ENCODE assay signal across 13 mouse cellular contexts in genomic region chr15:78878792-78879516, GRCm38 (mm10). TPM values are rescaled to one million over a fixed set of nuclear protein-coding genes. Genes with fewer than 3 reads are reported as not detected.
DNase-seq lines count a peak whose midpoint lies in the region; ATAC-seq and TF ChIP-seq lines count a peak whose summit lies in the region.
"Not testable (repeated sequence)": the region's sequence is repeated elsewhere in the genome, so short reads cannot be mapped to it uniquely, and the experiment has no call there.
"Had no signal": no experiment of that assay in that cellular context is flagged by ENCODE, and none has a peak within 500 bp of the region (broad histone marks: within the 10 kb centered on the region; RNA-seq: fewer than 3 reads in every experiment).

No protein-coding gene starts in this region.

- not testable (repeated sequence) for TF ChIP-seq POLR2A in lung, adult 2 months (IDR thresholded peaks at IDR 0.05; ENCODE audit: borderline replicate concordance, extremely low read depth, low read depth, low read length)

- not testable (repeated sequence) for TF ChIP-seq CTCF in lung, adult 2 months (IDR thresholded peaks at IDR 0.05; ENCODE audit: insufficient read depth, low read length)

- H3K27ac ChIP-seq in embryonic facial prominence, embryonic 10.5 days (replicated peaks): 0 out of 2 replicates have a peak overlapping the region, but pooled peaks have one; percentile 61
- not testable (repeated sequence) for H3K27ac ChIP-seq in hindbrain, embryonic 13.5 days; limb, embryonic 12.5 days; neural tube, embryonic 15.5 days (replicated peaks)

- H3K9ac ChIP-seq in hindbrain, embryonic 13.5 days: peak overlapping the region; percentile 91
- not testable (repeated sequence) for H3K9ac ChIP-seq in limb, embryonic 12.5 days (replicated peaks); neural tube, embryonic 15.5 days (replicated peaks)

- H3K4me3 ChIP-seq in embryonic facial prominence, embryonic 10.5 days: peak overlapping the region; percentile 84; the same call in 1 of the 2 replicates
- H3K4me3 ChIP-seq in hindbrain, embryonic 13.5 days; limb, embryonic 12.5 days (replicated peaks); lung, adult 2 months (replicated peaks; ENCODE audit: extremely low read depth, low read depth, low read length); neural tube, embryonic 15.5 days (replicated peaks): not testable (repeated sequence)

- peaks cover 43% of the 10 kb centered on the region for H3K4me1 ChIP-seq in embryonic facial prominence, embryonic 10.5 days
- peaks cover 35% of the 10 kb centered on the region for H3K4me1 ChIP-seq in hindbrain, embryonic 13.5 days (replicated peaks)
- peaks cover 23% of the 10 kb centered on the region for H3K4me1 ChIP-seq in limb, embryonic 12.5 days (replicated peaks)
- not testable (repeated sequence) for H3K4me1 ChIP-seq in lung, adult 2 months (ENCODE audit: control insufficient read depth, insufficient read depth, low read length)
- H3K4me1 ChIP-seq in neural tube, embryonic 15.5 days: peaks cover 42% of the 10 kb centered on the region

- DNase-seq in CD4-positive helper T cell, adult 2 months (ENCODE audit: low read depth, low spot score): peak; percentile 50
- not testable (repeated sequence) for DNase-seq in embryonic facial prominence, embryonic 10.5 days (ENCODE audit: low spot score)
- DNase-seq in lung, adult 2 months: peak; percentile 44

- 45% methylated on average over 7 of the region's 7 CpGs for WGBS in embryonic facial prominence, embryonic 10.5 days
- WGBS in hindbrain, embryonic 13.5 days: 71% methylated on average over 7 of the region's 7 CpGs
- 39% methylated on average over 7 of the region's 7 CpGs for WGBS in limb, embryonic 12.5 days
- 7% methylated on average over 7 of the region's 7 CpGs for WGBS in lung, adult 2 months
- 70% methylated on average over 7 of the region's 7 CpGs for whole genome bisulfite sequencing in neural tube, embryonic 15.5 days

- ATAC-seq in granulocyte monocyte progenitor cell, adult 5-6 weeks (replicated peaks; ENCODE audit: poor library complexity, severe bottlenecking): peak; percentile 70
- ATAC-seq in hindbrain, embryonic 13.5 days (ENCODE audit: low FRiP score); limb, embryonic 12.5 days (ENCODE audit: insufficient number of reproducible peaks, insufficient read depth, low FRiP score, low TSS enrichment, low read depth); neural tube, embryonic 15.5 days (ENCODE audit: low FRiP score): not testable (repeated sequence)
- peak; percentile 53 for ATAC-seq in megakaryocyte progenitor cell, adult 5-6 weeks (replicated peaks; ENCODE audit: poor library complexity)

- H3K4me2 ChIP-seq in hindbrain, embryonic 13.5 days: peak overlapping the region; percentile 94
- H3K4me2 ChIP-seq in limb, embryonic 12.5 days: peak overlapping the region; percentile 13; the same call in 1 of the 2 replicates
- H3K4me2 ChIP-seq in neural tube, embryonic 15.5 days: peak overlapping the region; percentile 90; the same call in 1 of the 2 replicates

- peaks cover 46% of the 10 kb centered on the region for H3K36me3 ChIP-seq in embryonic facial prominence, embryonic 10.5 days (replicated peaks)
- peaks cover 44% of the 10 kb centered on the region for H3K36me3 ChIP-seq in hindbrain, embryonic 13.5 days
- peaks cover 40% of the 10 kb centered on the region for H3K36me3 ChIP-seq in limb, embryonic 12.5 days
- H3K36me3 ChIP-seq in neural tube, embryonic 15.5 days: peaks cover 33% of the 10 kb centered on the region

- H3K9me3 ChIP-seq in embryonic facial prominence, embryonic 10.5 days; hindbrain, embryonic 13.5 days; limb, embryonic 12.5 days; neural tube, embryonic 15.5 days (replicated peaks): not testable (repeated sequence)

- not testable (repeated sequence) for H3K27me3 ChIP-seq in embryonic facial prominence, embryonic 10.5 days (replicated peaks; ENCODE audit: low read depth, poor library complexity, severe bottlenecking); hindbrain, embryonic 13.5 days; limb, embryonic 12.5 days; neural tube, embryonic 15.5 days (replicated peaks)

RNA-seq across cellular contexts. Expression of gene Gga1, which starts 2.0 kb away (rescaled TPM):
- polyA plus RNA-seq in embryonic facial prominence, embryonic 10.5 days (2016; fragmentation: Nextera tagmentation; extraction: Ambion mirVana): 52.0 and 53.5 TPM in 2 replicates
- total RNA-seq in granulocyte monocyte progenitor cell, adult 5-6 weeks (2014; fragmentation: Nextera tagmentation): 46.3 and 48.6 TPM in 2 replicates
- 13.9 and 17.6 TPM in 2 replicates for total RNA-seq in granulocyte monocyte progenitor cell, adult 5-6 weeks (2017)
- polyA plus RNA-seq in hindbrain, embryonic 13.5 days (2015; fragmentation: Nextera tagmentation; extraction: Ambion mirVana): 49.9 and 50.6 TPM in 2 replicates
- polyA plus RNA-seq in limb, embryonic 12.5 days (2016; fragmentation: Nextera tagmentation; extraction: Ambion mirVana): 45.9 and 47.4 TPM in 2 replicates
- polyA plus RNA-seq in lung, adult 2 months (2012; rRNA removed): 113 and 121 TPM in 2 replicates
- total RNA-seq in megakaryocyte progenitor cell, adult 5-6 weeks (2015): 27.8 and 28.9 TPM in 2 replicates
- total RNA-seq in megakaryocyte progenitor cell, adult 5-6 weeks (2017): 15.4 and 20.1 TPM in 2 replicates
- polyA plus RNA-seq in neural tube, embryonic 15.5 days (2015; fragmentation: Nextera tagmentation; extraction: Ambion mirVana): 42.6 and 44.1 TPM in 2 replicates

RNA-seq across cellular contexts. Expression of gene Gm49510, which starts 20.5 kb away (rescaled TPM):
- polyA plus RNA-seq in embryonic facial prominence, embryonic 10.5 days (2016; fragmentation: Nextera tagmentation; extraction: Ambion mirVana): 0.34 and 0.74 TPM in 2 replicates
- not detected in 2 replicates for total RNA-seq in granulocyte monocyte progenitor cell, adult 5-6 weeks (2014; fragmentation: Nextera tagmentation)
- total RNA-seq in granulocyte monocyte progenitor cell, adult 5-6 weeks (2017): 1.1 TPM in 1 of 2 replicates, not detected in the other
- not detected in 2 replicates for polyA plus RNA-seq in hindbrain, embryonic 13.5 days (2015; fragmentation: Nextera tagmentation; extraction: Ambion mirVana)
- 0.16 and 0.41 TPM in 2 replicates for polyA plus RNA-seq in limb, embryonic 12.5 days (2016; fragmentation: Nextera tagmentation; extraction: Ambion mirVana)
- 0.04 TPM in 1 of 2 replicates, not detected in the other for polyA plus RNA-seq in lung, adult 2 months (2012; rRNA removed)
- not detected in 2 replicates for total RNA-seq in megakaryocyte progenitor cell, adult 5-6 weeks (2015)
- total RNA-seq in megakaryocyte progenitor cell, adult 5-6 weeks (2017): 1.2 and 2.6 TPM in 2 replicates
- not detected in 2 replicates for polyA plus RNA-seq in neural tube, embryonic 15.5 days (2015; fragmentation: Nextera tagmentation; extraction: Ambion mirVana)
- total RNA-seq: gastrocnemius, postnatal 36 days had no signal
- polyA plus RNA-seq: forebrain, embryonic 15.5 days had no signal

RNA-seq across cellular contexts. Expression of gene Sh3bp1, which starts 20.6 kb away (rescaled TPM):
- 35.6 and 36.1 TPM in 2 replicates for polyA plus RNA-seq in embryonic facial prominence, embryonic 10.5 days (2016; fragmentation: Nextera tagmentation; extraction: Ambion mirVana)
- total RNA-seq in granulocyte monocyte progenitor cell, adult 5-6 weeks (2014; fragmentation: Nextera tagmentation): 58.0 and 70.8 TPM in 2 replicates
- 19.3 and 29.4 TPM in 2 replicates for total RNA-seq in granulocyte monocyte progenitor cell, adult 5-6 weeks (2017)
- 3.8 and 4.5 TPM in 2 replicates for polyA plus RNA-seq in hindbrain, embryonic 13.5 days (2015; fragmentation: Nextera tagmentation; extraction: Ambion mirVana)
- 37.0 and 40.3 TPM in 2 replicates for polyA plus RNA-seq in limb, embryonic 12.5 days (2016; fragmentation: Nextera tagmentation; extraction: Ambion mirVana)
- 77.8 and 92.6 TPM in 2 replicates for polyA plus RNA-seq in lung, adult 2 months (2012; rRNA removed)
- total RNA-seq in megakaryocyte progenitor cell, adult 5-6 weeks (2015): 42.5 and 55.8 TPM in 2 replicates
- 18.9 and 22.9 TPM in 2 replicates for total RNA-seq in megakaryocyte progenitor cell, adult 5-6 weeks (2017)
- 3.7 and 16.9 TPM in 2 replicates for polyA plus RNA-seq in neural tube, embryonic 15.5 days (2015; fragmentation: Nextera tagmentation; extraction: Ambion mirVana)

RNA-seq across cellular contexts. Expression of gene Lgals2, which starts 23.6 kb away (rescaled TPM):
- not detected in 2 replicates for polyA plus RNA-seq in embryonic facial prominence, embryonic 10.5 days (2016; fragmentation: Nextera tagmentation; extraction: Ambion mirVana)
- total RNA-seq in granulocyte monocyte progenitor cell, adult 5-6 weeks (2014; fragmentation: Nextera tagmentation): not detected in 2 replicates
- total RNA-seq in granulocyte monocyte progenitor cell, adult 5-6 weeks (2017): not detected in 2 replicates
- polyA plus RNA-seq in hindbrain, embryonic 13.5 days (2015; fragmentation: Nextera tagmentation; extraction: Ambion mirVana): not detected in 2 replicates
- polyA plus RNA-seq in limb, embryonic 12.5 days (2016; fragmentation: Nextera tagmentation; extraction: Ambion mirVana): not detected in 2 replicates
- 6.0 and 7.2 TPM in 2 replicates for polyA plus RNA-seq in lung, adult 2 months (2012; rRNA removed)
- total RNA-seq in megakaryocyte progenitor cell, adult 5-6 weeks (2015): not detected in 2 replicates
- total RNA-seq in megakaryocyte progenitor cell, adult 5-6 weeks (2017): not detected in 2 replicates
- 26.1 TPM in 1 of 2 replicates, not detected in the other for polyA plus RNA-seq in neural tube, embryonic 15.5 days (2015; fragmentation: Nextera tagmentation; extraction: Ambion mirVana)
- total RNA-seq: adrenal gland, adult 8-10 months; gastrocnemius, postnatal 36 days; left cerebral cortex, adult 18-20 months had no signal
- polyA plus RNA-seq: forebrain, embryonic 15.5 days; hindbrain, embryonic 14.5 days had no signal

RNA-seq across cellular contexts. Expression of gene Pdxp, which starts 34.8 kb away (rescaled TPM):
- polyA plus RNA-seq in embryonic facial prominence, embryonic 10.5 days (2016; fragmentation: Nextera tagmentation; extraction: Ambion mirVana): 32.6 and 36.5 TPM in 2 replicates
- 10.6 and 19.8 TPM in 2 replicates for total RNA-seq in granulocyte monocyte progenitor cell, adult 5-6 weeks (2014; fragmentation: Nextera tagmentation)
- 4.0 and 6.4 TPM in 2 replicates for total RNA-seq in granulocyte monocyte progenitor cell, adult 5-6 weeks (2017)
- polyA plus RNA-seq in hindbrain, embryonic 13.5 days (2015; fragmentation: Nextera tagmentation; extraction: Ambion mirVana): 62.7 and 64.3 TPM in 2 replicates
- 36.5 and 36.8 TPM in 2 replicates for polyA plus RNA-seq in limb, embryonic 12.5 days (2016; fragmentation: Nextera tagmentation; extraction: Ambion mirVana)
- 3.5 and 4.2 TPM in 2 replicates for polyA plus RNA-seq in lung, adult 2 months (2012; rRNA removed)
- total RNA-seq in megakaryocyte progenitor cell, adult 5-6 weeks (2015): 9.5 and 12.8 TPM in 2 replicates
- total RNA-seq in megakaryocyte progenitor cell, adult 5-6 weeks (2017): 5.0 and 8.8 TPM in 2 replicates
- 64.2 and 76.9 TPM in 2 replicates for polyA plus RNA-seq in neural tube, embryonic 15.5 days (2015; fragmentation: Nextera tagmentation; extraction: Ambion mirVana)

Comparison
In these comparisons a context has a peak if more than half of its experiments do, and no peak if none do; other contexts are left out.
1. H3K4me2 ChIP-seq: peak in every context shown above with its lines; median percentile 94 in hindbrain, embryonic 13.5 days; 90 in neural tube, embryonic 15.5 days; 13 in limb, embryonic 12.5 days.